Mouse (Mus musculus): Measurements from ENCODE around the gene Adgrg6. TPM values are rescaled to one million over a fixed set of nuclear protein-coding genes. Genes with fewer than 3 reads are reported as not detected.

The Adgrg6 gene
- polyA plus RNA-seq, 1 experiment from 2014 or later = 0.48 TPM

- H3K9me3 ChIP-seq (replicated peaks; ENCODE audit: control insufficient read depth, low read length) = no peaks in the 10 kb centered on the region
- H3K27ac ChIP-seq (ENCODE audit: low read depth, low read length) = no peak overlapping the region
- no peak overlapping the region for H3K4me2 ChIP-seq (ENCODE audit: low read length)
- no peak overlapping the region for H3K9ac ChIP-seq (ENCODE audit: low read length)
- H3K27me3 ChIP-seq (replicated peaks; ENCODE audit: control insufficient read depth, insufficient read depth, low read length) = no peaks in the 10 kb centered on the region
- H3K36me3 ChIP-seq (ENCODE audit: control insufficient read depth, insufficient read depth, low read length) = no peaks in the 10 kb centered on the region
- 88% methylated on average over 5 of the region's 5 CpGs for WGBS
- no peak for DNase-seq (ENCODE audit: low spot score)
- H3K4me1 ChIP-seq (ENCODE audit: control insufficient read depth, insufficient read depth, low read length) = no peaks in the 10 kb centered on the region
- ATAC-seq = no peak
- H3K4me3 ChIP-seq (ENCODE audit: low read depth, low read length) = no peak overlapping the region
These were observed 159.9 kb downstream of the Adgrg6 start for GRCm38 (mm10) chr10:14385574-14385973.

- Histone ChIP-seq H3K9ac (ENCODE audit: low read length) (no peak overlapping the region), H3K4me1 (ENCODE audit: control insufficient read depth, insufficient read depth, low read length) (no peaks in the 10 kb centered on the region), H3K9me3 (replicated peaks; ENCODE audit: control insufficient read depth, low read length) (no peaks in the 10 kb centered on the region), H3K27ac (ENCODE audit: low read depth, low read length) (no peak overlapping the region), H3K27me3 (replicated peaks; ENCODE audit: control insufficient read depth, insufficient read depth, low read length) (no peaks in the 10 kb centered on the region), H3K36me3 (ENCODE audit: control insufficient read depth, insufficient read depth, low read length) (no peaks in the 10 kb centered on the region), H3K4me3 (ENCODE audit: low read depth, low read length) (no peak overlapping the region), H3K4me2 (ENCODE audit: low read length) (no peak overlapping the region)
- no peak for ATAC-seq
- DNase-seq (ENCODE audit: low spot score) = no peak
- 84% methylated on average over 1 of the region's 1 CpGs for WGBS
These were observed 180.3 kb downstream of the Adgrg6 start for GRCm38 (mm10) chr10:14365065-14365589.

GRCm38 (mm10) chr10:14363226-14363625 lies 182.2 kb downstream of the Adgrg6 start:
- Histone ChIP-seq H3K36me3 (ENCODE audit: control insufficient read depth, insufficient read depth, low read length) (no peaks in the 10 kb centered on the region), H3K4me3 (ENCODE audit: low read depth, low read length) (no peak overlapping the region), H3K9me3 (replicated peaks; ENCODE audit: control insufficient read depth, low read length) (no peaks in the 10 kb centered on the region), H3K9ac (ENCODE audit: low read length) (no peak overlapping the region), H3K4me1 (ENCODE audit: control insufficient read depth, insufficient read depth, low read length) (no peaks in the 10 kb centered on the region), H3K27ac (ENCODE audit: low read depth, low read length) (no peak overlapping the region), H3K27me3 (replicated peaks; ENCODE audit: control insufficient read depth, insufficient read depth, low read length) (no peaks in the 10 kb centered on the region), H3K4me2 (ENCODE audit: low read length) (no peak overlapping the region)
- WGBS = 97% methylated on average over 2 of the region's 2 CpGs
- no peak for DNase-seq (ENCODE audit: low spot score)
- no peak for ATAC-seq

GRCm38 (mm10) chr10:14358271-14358670 lies 187.2 kb downstream of the Adgrg6 start:
- no peaks in the 10 kb centered on the region for H3K9me3 ChIP-seq (replicated peaks; ENCODE audit: control insufficient read depth, low read length)
- no peaks in the 10 kb centered on the region for H3K36me3 ChIP-seq (ENCODE audit: control insufficient read depth, insufficient read depth, low read length)
- no peaks in the 10 kb centered on the region for H3K27me3 ChIP-seq (replicated peaks; ENCODE audit: control insufficient read depth, insufficient read depth, low read length)
- ATAC-seq (no peak), DNase-seq (ENCODE audit: low spot score) (no peak)
- H3K27ac ChIP-seq (ENCODE audit: low read depth, low read length) = no peak overlapping the region
- no peak overlapping the region for H3K9ac ChIP-seq (ENCODE audit: low read length)
- no peak overlapping the region for H3K4me2 ChIP-seq (ENCODE audit: low read length)
- H3K4me3 ChIP-seq (ENCODE audit: low read depth, low read length) = no peak overlapping the region
- no peaks in the 10 kb centered on the region for H3K4me1 ChIP-seq (ENCODE audit: control insufficient read depth, insufficient read depth, low read length)
- WGBS = 64% methylated on average over 3 of the region's 3 CpGs

Other genes starting within 250 kb of the Adgrg6 start
- gene Vta1, start 159.9 kb upstream of the Adgrg6 start, polyA plus RNA-seq (2014; fragmentation: Nextera tagmentation; extraction: Ambion mirVana) = 214 and 236 TPM in 2 replicates
- 1.3 and 2.0 TPM in 2 replicates for gene Nmbr, start 159.9 kb upstream of the Adgrg6 start, polyA plus RNA-seq (2014; fragmentation: Nextera tagmentation; extraction: Ambion mirVana)
- not detected in 2 replicates for gene Gje1, start 172.6 kb upstream of the Adgrg6 start, polyA plus RNA-seq (2014; fragmentation: Nextera tagmentation; extraction: Ambion mirVana)